Mouse (Mus musculus) left cerebral cortex, postnatal 14 days (tissue): Measurements from ENCODE around the gene Arhgdia. TPM values are rescaled to one million over a fixed set of nuclear protein-coding genes. Genes with fewer than 3 reads are reported as not detected.

Experiments used
- DNase-seq, 2 experiments: peaks; one replicate each; pipeline ENCODE4 v3.0.0; 2021 to 2022; ENCODE audit warnings: low spot score in 2 of 2, mixed read lengths in 1 of 2
- intact Hi-C: fragments of 180-260 bp; cut with DNase I; formaldehyde crosslinking; loops from one replicate; pipeline ENCODE4 v1.15.1; 2025
- microRNA-seq, 2 experiments: library from miRNA; unstranded; fragments of <30 nt; microRNA quantifications; one replicate each; pipeline ENCODE4 v1.2.0; 2022
- total RNA-seq, 2 experiments: library from RNA; stranded (reverse); gene quantifications; 2 replicates each; pipeline ENCODE4 v1.2.3; 2021

Gene Arhgdia
- total RNA-seq, 2 experiments from 2014 or later: 397 to 401 TPM

- DNase-seq: no peak
- intact Hi-C loops: no loop called here
Measured at GRCm38 (mm10) chr11:120538955-120539284, 42.5 kb downstream of the Arhgdia start.

- intact Hi-C loops: no loop called here
- no peak for DNase-seq
Measured at GRCm38 (mm10) chr11:120538485-120538884, 42.9 kb downstream of the Arhgdia start.

GRCm38 (mm10) chr11:120535804-120536203 lies 45.6 kb downstream of the Arhgdia start:
- intact Hi-C loops: no loop called here
- DNase-seq: no peak

GRCm38 (mm10) chr11:120535145-120535544 lies 46.3 kb downstream of the Arhgdia start:
- intact Hi-C loops: no loop called here
- no peak for DNase-seq

GRCm38 (mm10) chr11:120534093-120534492 lies 47.3 kb downstream of the Arhgdia start:
- DNase-seq: no peak
- intact Hi-C loops: no loop called here

GRCm38 (mm10) chr11:120531646-120532045 lies 49.8 kb downstream of the Arhgdia start:
- intact Hi-C loops: no loop called here
- DNase-seq: no peak

GRCm38 (mm10) chr11:120530085-120530964 lies 51.1 kb downstream of the Arhgdia start, which contains the start of gene Gcgr:
Gene Gcgr, plus strand, starts transcription at chr11:120530699.
- no peak for DNase-seq

GRCm38 (mm10) chr11:120528903-120529302 lies 52.5 kb downstream of the Arhgdia start:
- intact Hi-C loops: no loop called here
- DNase-seq: no peak

More at GRCm38 (mm10) chr11:120530085-120530964, 51.1 kb downstream of the Arhgdia start, which contains the start of gene Gcgr:
- intact Hi-C loops: no loop called here

Small RNA genes lying within 50 kb of the gene (microRNA-seq; reads per million reads assigned to microRNA genes)
- gene Mir6936: 0.34 to 0.53 reads per million in 2 experiments

Other genes starting within 250 kb of the Arhgdia start
- 1,000 to 10,000 TPM; 1,748 to 1,778 TPM for gene Actg1, start 233.1 kb downstream of the Arhgdia start, total RNA-seq
- under 1 TPM in 1 of 2 experiments, not detected in 1; 0.80 TPM for gene Fscn2, start 220.1 kb downstream of the Arhgdia start, total RNA-seq
- gene Faap100, start 202.9 kb downstream of the Arhgdia start, total RNA-seq: 10 to 100 TPM; 30.4 to 35.9 TPM
- gene Nploc4, start 143.9 kb downstream of the Arhgdia start, total RNA-seq: 10 to 100 TPM; 67.8 to 71.3 TPM
- gene Tspan10, start 139.0 kb downstream of the Arhgdia start, total RNA-seq: 1 to 10 TPM in 1 of 2 experiments, not detected in 1; 3.6 TPM
- gene Pde6g, start 128.1 kb downstream of the Arhgdia start, total RNA-seq: under 1 TPM; 0.40 TPM
- 10 to 100 TPM; 13.0 to 14.7 TPM for gene Oxld1, start 123.6 kb downstream of the Arhgdia start, total RNA-seq
- gene Ccdc137, start 123.5 kb downstream of the Arhgdia start, total RNA-seq: 10 to 100 TPM; 23.1 TPM
- gene Arl16, start 114.0 kb downstream of the Arhgdia start, total RNA-seq: 10 to 100 TPM; 59.5 to 60.1 TPM
- gene Mrpl12, start 97.0 kb downstream of the Arhgdia start, total RNA-seq: 10 to 100 TPM; 74.6 to 78.2 TPM
- gene Slc25a10, start 89.8 kb downstream of the Arhgdia start, total RNA-seq: 10 to 100 TPM; 19.2 to 22.3 TPM
- gene Gcgr, start 50.9 kb downstream of the Arhgdia start, total RNA-seq: under 1 TPM; 0.17 to 0.18 TPM
- gene Mcrip1, start 31.9 kb downstream of the Arhgdia start, total RNA-seq: 100 to 1,000 TPM in 1 of 2 experiments, 10 to 100 TPM in 1; 95.9 to 101 TPM
- gene Ppp1r27, start 30.5 kb downstream of the Arhgdia start, total RNA-seq: not detected
- gene P4hb, start 8.4 kb downstream of the Arhgdia start, total RNA-seq: 100 to 1,000 TPM; 125 to 127 TPM
- gene Alyref, start 16.7 kb upstream of the Arhgdia start, total RNA-seq: 10 to 100 TPM; 65.4 to 72.9 TPM
- gene Anapc11, start 16.8 kb upstream of the Arhgdia start, total RNA-seq: 100 to 1,000 TPM in 1 of 2 experiments, 10 to 100 TPM in 1; 99.6 to 100 TPM
- gene Npb, start 26.9 kb upstream of the Arhgdia start, total RNA-seq: 1 to 10 TPM in 1 of 2 experiments, under 1 TPM in 1; 0.97 to 1.0 TPM
- gene Pcyt2, start 36.3 kb upstream of the Arhgdia start, total RNA-seq: 100 to 1,000 TPM; 131 to 134 TPM
- 10 to 100 TPM; 34.7 to 42.4 TPM for gene Sirt7, start 43.6 kb upstream of the Arhgdia start, total RNA-seq
- 10 to 100 TPM; 84.3 to 94.3 TPM for gene Mafg, start 52.0 kb upstream of the Arhgdia start, total RNA-seq
- 1 to 10 TPM; 3.8 to 4.0 TPM for gene Pycr1, start 62.1 kb upstream of the Arhgdia start, total RNA-seq
- 1 to 10 TPM; 5.9 to 6.0 TPM for gene Myadml2, start 66.5 kb upstream of the Arhgdia start, total RNA-seq
- 1 to 10 TPM; 5.7 to 8.9 TPM for gene Notum, start 79.6 kb upstream of the Arhgdia start, total RNA-seq
- gene Aspscr1, start 91.3 kb upstream of the Arhgdia start, total RNA-seq: 10 to 100 TPM; 50.0 to 59.5 TPM
- 10 to 100 TPM; 26.8 to 30.2 TPM for gene Cenpx, start 132.1 kb upstream of the Arhgdia start, total RNA-seq
- 10 to 100 TPM; 57.2 to 60.1 TPM for gene Lrrc45, start 132.3 kb upstream of the Arhgdia start, total RNA-seq
- 10 to 100 TPM; 92.2 to 99.5 TPM for gene Rac3, start 139.8 kb upstream of the Arhgdia start, total RNA-seq
- 1 to 10 TPM; 5.7 to 7.8 TPM for gene Dcxr, start 145.7 kb upstream of the Arhgdia start, total RNA-seq
- gene Cbr2, start 150.5 kb upstream of the Arhgdia start, total RNA-seq: 1 to 10 TPM; 1.5 to 3.0 TPM
- 10 to 100 TPM; 25.9 to 30.1 TPM for gene Hmga1b, start 181.2 kb upstream of the Arhgdia start, total RNA-seq
- gene Rfng, start 202.6 kb upstream of the Arhgdia start, total RNA-seq: 10 to 100 TPM; 75.3 to 79.6 TPM
- 100 to 1,000 TPM; 141 to 144 TPM for gene Gps1, start 202.6 kb upstream of the Arhgdia start, total RNA-seq
- gene Dus1l, start 214.8 kb upstream of the Arhgdia start, total RNA-seq: 10 to 100 TPM; 44.2 to 49.0 TPM
- 100 to 1,000 TPM; 207 to 211 TPM for gene Fasn, start 242.9 kb upstream of the Arhgdia start, total RNA-seq